Mouse (Mus musculus): ENCODE measurements around the gene Hpgd. TPM values are rescaled to one million over a fixed set of nuclear protein-coding genes. Genes with fewer than 3 reads are reported as not detected.
"Not testable (repeated sequence)": the region's sequence is repeated elsewhere in the genome, so short reads cannot be mapped to it uniquely, and the experiment has no call there.

Gene Hpgd
- 1 to 10 TPM; 2.7 to 3.2 TPM for total RNA-seq (2021)
- long read RNA-seq, experiment 1, partial matches to known transcripts: 0 of 3 reads
- long read RNA-seq, experiment 1, other reads (novel, unspliced or antisense): 0 of 3 reads
- long read RNA-seq, experiment 2, partial matches to known transcripts: 1 of 2 reads
- long read RNA-seq, experiment 2, other reads (novel, unspliced or antisense): 0 of 2 reads

- peak in 1 of 2 experiments; percentile 20 for DNase-seq (ENCODE audit: low spot score in 2 of 2)
These were observed at the start of gene Hpgd for GRCm38 (mm10) chr8:56294373-56294877. Hpgd (plus strand) TSS chr8:56294585.

- DNase-seq (ENCODE audit: low spot score in 2 of 2): not testable (repeated sequence)
These were observed 42.7 kb upstream of the Hpgd start for GRCm38 (mm10) chr8:56251728-56252127.

- DNase-seq (ENCODE audit: low spot score in 2 of 2): no peak
These were observed 42.1 kb upstream of the Hpgd start for GRCm38 (mm10) chr8:56252314-56252713.

- no peak for DNase-seq (ENCODE audit: low spot score in 2 of 2)
These were observed 33.2 kb upstream of the Hpgd start for GRCm38 (mm10) chr8:56261190-56261589.

GRCm38 (mm10) chr8:56269687-56270663 lies 24.4 kb upstream of the Hpgd start:
- no peak for DNase-seq (ENCODE audit: low spot score in 2 of 2)

GRCm38 (mm10) chr8:56272934-56273333 lies 21.5 kb upstream of the Hpgd start:
- DNase-seq (ENCODE audit: low spot score in 2 of 2): no peak

GRCm38 (mm10) chr8:56275316-56275715 lies 19.1 kb upstream of the Hpgd start:
- no peak for DNase-seq (ENCODE audit: low spot score in 2 of 2)

- DNase-seq (ENCODE audit: low spot score in 2 of 2): no peak
These were observed 16.4 kb upstream of the Hpgd start for GRCm38 (mm10) chr8:56277810-56278528.

GRCm38 (mm10) chr8:56278545-56279063 lies 15.8 kb upstream of the Hpgd start:
- no peak for DNase-seq (ENCODE audit: low spot score in 2 of 2)

GRCm38 (mm10) chr8:56283936-56284335 lies 10.4 kb upstream of the Hpgd start:
- no peak for DNase-seq (ENCODE audit: low spot score in 2 of 2)

GRCm38 (mm10) chr8:56284957-56285356 lies 9.4 kb upstream of the Hpgd start:
- no peak for DNase-seq (ENCODE audit: low spot score in 2 of 2)

- no peak for DNase-seq (ENCODE audit: low spot score in 2 of 2)
These were observed 7.7 kb upstream of the Hpgd start for GRCm38 (mm10) chr8:56286717-56287116.

GRCm38 (mm10) chr8:56287370-56288072 lies 6.9 kb upstream of the Hpgd start:
- DNase-seq (ENCODE audit: low spot score in 2 of 2): no peak

- no peak for DNase-seq (ENCODE audit: low spot score in 2 of 2)
These were observed 2.1 kb upstream of the Hpgd start for GRCm38 (mm10) chr8:56292318-56292717.

- no peak for DNase-seq (ENCODE audit: low spot score in 2 of 2)
These were observed 905 bp upstream of the Hpgd start for GRCm38 (mm10) chr8:56293480-56293879.

- no peak for DNase-seq (ENCODE audit: low spot score in 2 of 2)
These were observed 636 bp downstream of the Hpgd start for GRCm38 (mm10) chr8:56294886-56295555.

GRCm38 (mm10) chr8:56299421-56299820 lies 5.0 kb downstream of the Hpgd start:
- no peak for DNase-seq (ENCODE audit: low spot score in 2 of 2)

- DNase-seq (ENCODE audit: low spot score in 2 of 2): not testable (repeated sequence)
These were observed 6.9 kb downstream of the Hpgd start for GRCm38 (mm10) chr8:56301303-56301702.

- no peak for DNase-seq (ENCODE audit: low spot score in 2 of 2)
These were observed 10.2 kb downstream of the Hpgd start for GRCm38 (mm10) chr8:56304595-56304994.

GRCm38 (mm10) chr8:56313622-56314021 lies 19.2 kb downstream of the Hpgd start:
- DNase-seq (ENCODE audit: low spot score in 2 of 2): no peak

Measured in left cerebral cortex, adult 18-20 months (tissue).